Mouse (Mus musculus) heart, adult 9 months (tissue): ENCODE measurements around the gene Rag1.
A peak's percentile ranks its signal among the peaks of the same experiment; 100 is the strongest.

Experiments
- DNase-seq, 2 experiments: peaks; one replicate each; pipeline ENCODE4 v3.0.0; 2022; ENCODE audit warnings: low spot score in 2 of 2

Rag1 gene

GRCm38 (mm10) chr2:101649114-101649671 lies at the start of gene Rag1, which contains the start of gene B230118H07Rik:
Gene Rag1 (minus strand): TSS chr2:101649501.
Gene B230118H07Rik (minus strand): TSS chr2:101649532.
- no peak for DNase-seq

- DNase-seq: no peak
Observed at GRCm38 (mm10) chr2:101695584-101695983, 46.3 kb upstream of the Rag1 start.

GRCm38 (mm10) chr2:101693577-101694215 lies 44.4 kb upstream of the Rag1 start:
- no peak for DNase-seq

- no peak for DNase-seq
Observed at GRCm38 (mm10) chr2:101693043-101693442, 43.7 kb upstream of the Rag1 start.

GRCm38 (mm10) chr2:101690252-101690827 lies 41.0 kb upstream of the Rag1 start:
- no peak for DNase-seq

GRCm38 (mm10) chr2:101688011-101688410 lies 38.7 kb upstream of the Rag1 start:
- DNase-seq: no peak

- peak; percentile 13 to 34 for DNase-seq
Observed at GRCm38 (mm10) chr2:101684421-101684820, 35.1 kb upstream of the Rag1 start.

- DNase-seq: no peak
Observed at GRCm38 (mm10) chr2:101679164-101679784, 30.0 kb upstream of the Rag1 start.

- DNase-seq: peak; percentile 82
Observed at GRCm38 (mm10) chr2:101678236-101679021, 29.1 kb upstream of the Rag1 start, which contains the start of gene Traf6. Gene Traf6 (plus strand): TSS chr2:101678429.

GRCm38 (mm10) chr2:101673547-101673946 lies 24.2 kb upstream of the Rag1 start:
- DNase-seq: no peak

- no peak for DNase-seq
Observed at GRCm38 (mm10) chr2:101668751-101669150, 19.4 kb upstream of the Rag1 start.

GRCm38 (mm10) chr2:101665703-101666092 lies 16.4 kb upstream of the Rag1 start:
- no peak for DNase-seq

GRCm38 (mm10) chr2:101665058-101665702 lies 15.9 kb upstream of the Rag1 start:
- DNase-seq: peak; percentile 46 to 61

GRCm38 (mm10) chr2:101660536-101660935 lies 11.2 kb upstream of the Rag1 start:
- no peak for DNase-seq

GRCm38 (mm10) chr2:101652921-101653597 lies 3.8 kb upstream of the Rag1 start:
- peak; percentile 21 to 33 for DNase-seq

GRCm38 (mm10) chr2:101652204-101652920 lies 3.1 kb upstream of the Rag1 start:
- no peak for DNase-seq

- no peak for DNase-seq
Observed at GRCm38 (mm10) chr2:101650446-101650845, 1.1 kb upstream of the Rag1 start.

- no peak for DNase-seq
Observed at GRCm38 (mm10) chr2:101648361-101648760, 940 bp downstream of the Rag1 start.

GRCm38 (mm10) chr2:101645841-101646240 lies 3.5 kb downstream of the Rag1 start:
- DNase-seq: no peak

GRCm38 (mm10) chr2:101639840-101640350 lies 9.4 kb downstream of the Rag1 start:
- no peak for DNase-seq
